Mouse (Mus musculus): Measurements from ENCODE around the gene Lpxn.

Gene Lpxn

DNA sequence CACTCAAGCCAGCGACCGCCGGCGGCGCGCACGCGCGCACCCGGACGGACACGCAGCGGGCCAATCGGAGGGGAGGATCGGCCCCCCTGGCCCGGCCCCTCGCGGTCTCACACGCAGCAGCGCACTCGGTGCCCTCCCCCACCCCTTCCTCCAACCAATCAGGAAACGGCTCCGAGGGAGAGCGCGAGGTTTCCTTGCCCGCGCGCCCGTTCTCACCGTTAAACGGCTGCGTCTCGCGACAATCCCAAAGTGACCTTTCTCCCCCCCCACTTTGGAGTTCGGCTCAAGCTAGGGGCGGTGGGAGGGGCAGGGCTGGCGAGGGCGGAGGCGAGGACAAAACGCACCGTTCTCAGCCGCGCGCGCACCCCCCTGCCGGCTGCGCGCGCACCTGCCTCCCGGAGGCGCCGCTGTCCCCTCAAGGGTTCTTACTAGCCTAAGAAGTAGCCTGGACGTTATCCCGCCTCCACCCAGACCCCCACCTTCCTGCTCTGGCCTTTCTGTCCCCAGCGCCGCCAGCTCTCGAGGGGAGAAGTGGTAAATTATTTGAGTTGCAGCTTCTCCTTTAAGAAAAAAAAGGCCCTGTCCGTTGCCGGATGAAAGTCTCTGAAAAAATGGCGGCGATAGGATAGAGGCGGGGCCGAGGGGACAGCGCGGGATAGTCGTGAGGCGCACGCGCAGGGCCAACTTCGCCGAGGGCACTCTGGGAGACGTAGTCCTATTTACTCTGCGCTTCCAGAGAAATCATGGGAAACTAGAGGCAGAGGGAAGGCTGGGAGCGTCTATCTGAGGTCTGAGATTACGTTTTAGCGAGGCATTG is at the start of gene Lpxn, which contains the start of gene Zfp91:
TSS of gene Lpxn (plus strand) at position 683 of the 817 bp plus-strand sequence.
TSS of gene Zfp91 (minus strand) at position 616 of the 817 bp plus-strand sequence.
- DNase-seq (ENCODE audit: low read depth, low spot score): peak; percentile 98
- H3K27me3 ChIP-seq (ENCODE audit: control insufficient read depth, insufficient read depth, low read length, poor library complexity, severe bottlenecking): no peaks in the 10 kb centered on the region

DNA sequence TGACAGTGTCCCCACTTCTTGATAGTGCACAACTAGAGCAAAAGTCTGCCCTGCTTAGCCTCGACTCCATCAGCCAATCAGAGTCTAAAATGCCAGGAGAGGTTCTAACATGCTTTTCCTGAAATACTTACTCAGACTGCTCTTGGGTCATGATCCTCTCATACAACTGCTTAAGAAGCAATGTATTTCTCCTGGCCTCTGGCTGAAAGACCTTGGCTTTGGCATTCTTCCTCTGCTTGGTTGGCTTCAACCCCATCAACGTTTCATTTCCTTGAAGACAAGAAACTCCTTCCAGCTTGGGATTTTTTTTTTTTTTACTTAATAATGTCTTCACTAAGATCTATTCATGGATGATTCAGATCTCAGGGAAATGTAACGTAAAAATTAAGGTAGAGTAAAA is 39.7 kb upstream of the Lpxn start:
- DNase-seq (ENCODE audit: low read depth, low spot score): no peak
- H3K36me3 ChIP-seq (ENCODE audit: control insufficient read depth, insufficient read depth, low read length, poor library complexity, severe bottlenecking): no peaks in the 10 kb centered on the region
- no peaks in the 10 kb centered on the region for H3K27me3 ChIP-seq (ENCODE audit: control insufficient read depth, insufficient read depth, low read length, poor library complexity, severe bottlenecking)

More for the DNA sequence above, at the start of gene Lpxn, which contains the start of gene Zfp91:
- H3K36me3 ChIP-seq (ENCODE audit: control insufficient read depth, insufficient read depth, low read length, poor library complexity, severe bottlenecking): no peaks in the 10 kb centered on the region

DNA sequence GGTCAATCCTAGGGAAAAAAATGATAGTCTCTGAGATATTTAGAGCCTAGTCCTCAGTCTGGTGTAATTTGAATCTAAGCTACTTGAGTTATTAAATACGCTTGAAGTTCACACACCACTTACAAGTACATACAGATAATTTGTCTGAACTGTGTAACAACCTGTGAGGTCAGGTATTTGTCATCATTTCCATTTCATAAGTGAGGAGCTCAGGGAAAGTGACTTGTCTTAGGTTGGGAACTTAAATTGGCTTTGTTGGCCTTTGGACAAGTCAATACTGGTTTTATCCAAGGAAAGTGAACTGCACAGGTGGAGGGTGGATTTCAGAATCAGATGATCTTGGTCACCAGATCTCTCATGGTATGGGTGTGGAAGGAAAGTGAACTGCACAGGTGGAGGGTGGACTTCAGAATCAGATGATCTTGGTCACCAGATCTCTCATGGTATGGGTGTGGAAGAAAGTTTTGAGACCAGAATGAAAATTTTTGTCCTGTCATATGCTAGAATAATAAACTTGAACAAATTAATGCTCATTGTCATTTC is 37.0 kb upstream of the Lpxn start:
- H3K27me3 ChIP-seq (ENCODE audit: control insufficient read depth, insufficient read depth, low read length, poor library complexity, severe bottlenecking): no peaks in the 10 kb centered on the region
- no peak for DNase-seq (ENCODE audit: low read depth, low spot score)
- H3K36me3 ChIP-seq (ENCODE audit: control insufficient read depth, insufficient read depth, low read length, poor library complexity, severe bottlenecking): 0 out of 2 replicates have a peak, but pooled peaks cover 2% of the 10 kb centered on the region

- no peak for DNase-seq (ENCODE audit: low read depth, low spot score)
These were observed 36.3 kb upstream of the Lpxn start for GRCm38 (mm10) chr19:12759656-12760055.

GRCm38 (mm10) chr19:12762212-12763130 is 33.5 kb upstream of the Lpxn start:
- Histone ChIP-seq H3K27me3 (ENCODE audit: control insufficient read depth, insufficient read depth, low read length, poor library complexity, severe bottlenecking) (no peaks in the 10 kb centered on the region), H3K36me3 (ENCODE audit: control insufficient read depth, insufficient read depth, low read length, poor library complexity, severe bottlenecking) (0 out of 2 replicates have a peak, but pooled peaks cover 5% of the 10 kb centered on the region)
- peak; percentile 38 for DNase-seq (ENCODE audit: low read depth, low spot score)

More at GRCm38 (mm10) chr19:12759656-12760055, 36.3 kb upstream of the Lpxn start:
- Histone ChIP-seq H3K27me3 (ENCODE audit: control insufficient read depth, insufficient read depth, low read length, poor library complexity, severe bottlenecking) (no peaks in the 10 kb centered on the region), H3K36me3 (ENCODE audit: control insufficient read depth, insufficient read depth, low read length, poor library complexity, severe bottlenecking) (0 out of 2 replicates have a peak, but pooled peaks cover 2% of the 10 kb centered on the region)

- H3K27me3 ChIP-seq (ENCODE audit: control insufficient read depth, insufficient read depth, low read length, poor library complexity, severe bottlenecking): no peaks in the 10 kb centered on the region
- H3K36me3 ChIP-seq (ENCODE audit: control insufficient read depth, insufficient read depth, low read length, poor library complexity, severe bottlenecking): 0 out of 2 replicates have a peak, but pooled peaks cover 7% of the 10 kb centered on the region
- no peak for DNase-seq (ENCODE audit: low read depth, low spot score)
These were observed 30.7 kb upstream of the Lpxn start, which contains the start of gene Cntf for GRCm38 (mm10) chr19:12765308-12765707. Cntf (minus strand) TSS chr19:12765632.

GRCm38 (mm10) chr19:12770888-12771287 is 25.1 kb upstream of the Lpxn start:
- Histone ChIP-seq H3K36me3 (ENCODE audit: control insufficient read depth, insufficient read depth, low read length, poor library complexity, severe bottlenecking) (peaks cover 8% of the 10 kb centered on the region), H3K27me3 (ENCODE audit: control insufficient read depth, insufficient read depth, low read length, poor library complexity, severe bottlenecking) (no peaks in the 10 kb centered on the region)
- DNase-seq (ENCODE audit: low read depth, low spot score): no peak

DNA sequence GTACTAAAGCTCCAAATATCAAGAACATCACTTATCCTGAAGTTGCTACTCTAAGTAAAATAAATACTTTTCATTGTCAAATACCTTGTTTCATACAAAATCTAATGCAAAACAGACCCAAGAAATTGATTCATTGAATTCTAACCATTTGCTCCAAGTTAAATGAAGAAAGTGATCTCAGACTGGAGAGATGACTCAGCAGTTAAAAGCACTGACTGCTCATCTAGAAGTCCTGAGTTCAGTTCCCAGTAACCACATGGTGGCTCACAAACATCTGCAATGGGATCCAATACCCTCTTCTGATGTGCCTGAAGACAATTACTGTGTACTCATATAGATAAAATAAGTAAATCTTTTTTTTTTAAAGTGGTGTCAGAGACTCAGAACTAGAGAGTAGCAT is 15.6 kb upstream of the Lpxn start:
- no peaks in the 10 kb centered on the region for H3K27me3 ChIP-seq (ENCODE audit: control insufficient read depth, insufficient read depth, low read length, poor library complexity, severe bottlenecking)

DNA sequence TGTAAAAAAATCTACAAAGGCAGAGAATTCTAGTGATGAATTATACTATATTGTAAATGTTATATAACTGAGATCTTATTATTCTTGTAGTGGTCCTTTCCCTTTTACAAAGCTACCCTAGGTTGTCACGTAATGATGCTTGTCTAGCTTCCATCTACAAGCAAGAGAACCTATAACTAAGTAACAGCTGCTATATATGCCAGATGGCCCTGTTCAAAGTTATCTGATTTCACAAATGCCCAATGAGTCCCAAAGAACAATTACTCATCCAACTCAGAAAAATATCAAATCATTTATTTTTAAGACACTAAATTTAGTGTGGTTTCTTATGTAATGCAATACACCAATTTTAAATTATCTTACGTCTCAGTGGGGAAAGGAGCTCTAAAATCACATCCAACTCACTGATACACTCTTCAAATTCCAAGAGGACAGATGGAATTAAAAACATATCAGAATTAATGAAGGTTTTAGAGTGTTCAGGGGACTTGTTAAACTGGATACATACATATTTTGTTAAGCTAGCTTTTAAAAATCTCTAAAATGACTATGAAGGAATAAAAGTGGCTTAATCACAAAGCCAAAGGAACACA is 9.1 kb upstream of the Lpxn start:
- Histone ChIP-seq H3K36me3 (ENCODE audit: control insufficient read depth, insufficient read depth, low read length, poor library complexity, severe bottlenecking) (no peaks in the 10 kb centered on the region), H3K27me3 (ENCODE audit: control insufficient read depth, insufficient read depth, low read length, poor library complexity, severe bottlenecking) (no peaks in the 10 kb centered on the region)
- no peak for DNase-seq (ENCODE audit: low read depth, low spot score)

More for the DNA sequence above, 15.6 kb upstream of the Lpxn start:
- DNase-seq (ENCODE audit: low read depth, low spot score): no peak
- 0 out of 2 replicates have a peak, but pooled peaks cover 5% of the 10 kb centered on the region for H3K36me3 ChIP-seq (ENCODE audit: control insufficient read depth, insufficient read depth, low read length, poor library complexity, severe bottlenecking)

- no peak for DNase-seq (ENCODE audit: low read depth, low spot score)
- Histone ChIP-seq H3K27me3 (ENCODE audit: control insufficient read depth, insufficient read depth, low read length, poor library complexity, severe bottlenecking) (no peaks in the 10 kb centered on the region), H3K36me3 (ENCODE audit: control insufficient read depth, insufficient read depth, low read length, poor library complexity, severe bottlenecking) (no peaks in the 10 kb centered on the region)
These were observed 8.3 kb upstream of the Lpxn start for GRCm38 (mm10) chr19:12787721-12788120.

GRCm38 (mm10) chr19:12792374-12792773 is 3.6 kb upstream of the Lpxn start:
- DNase-seq (ENCODE audit: low read depth, low spot score): peak; percentile 52
- no peaks in the 10 kb centered on the region for H3K27me3 ChIP-seq (ENCODE audit: control insufficient read depth, insufficient read depth, low read length, poor library complexity, severe bottlenecking)
- no peaks in the 10 kb centered on the region for H3K36me3 ChIP-seq (ENCODE audit: control insufficient read depth, insufficient read depth, low read length, poor library complexity, severe bottlenecking)

DNA sequence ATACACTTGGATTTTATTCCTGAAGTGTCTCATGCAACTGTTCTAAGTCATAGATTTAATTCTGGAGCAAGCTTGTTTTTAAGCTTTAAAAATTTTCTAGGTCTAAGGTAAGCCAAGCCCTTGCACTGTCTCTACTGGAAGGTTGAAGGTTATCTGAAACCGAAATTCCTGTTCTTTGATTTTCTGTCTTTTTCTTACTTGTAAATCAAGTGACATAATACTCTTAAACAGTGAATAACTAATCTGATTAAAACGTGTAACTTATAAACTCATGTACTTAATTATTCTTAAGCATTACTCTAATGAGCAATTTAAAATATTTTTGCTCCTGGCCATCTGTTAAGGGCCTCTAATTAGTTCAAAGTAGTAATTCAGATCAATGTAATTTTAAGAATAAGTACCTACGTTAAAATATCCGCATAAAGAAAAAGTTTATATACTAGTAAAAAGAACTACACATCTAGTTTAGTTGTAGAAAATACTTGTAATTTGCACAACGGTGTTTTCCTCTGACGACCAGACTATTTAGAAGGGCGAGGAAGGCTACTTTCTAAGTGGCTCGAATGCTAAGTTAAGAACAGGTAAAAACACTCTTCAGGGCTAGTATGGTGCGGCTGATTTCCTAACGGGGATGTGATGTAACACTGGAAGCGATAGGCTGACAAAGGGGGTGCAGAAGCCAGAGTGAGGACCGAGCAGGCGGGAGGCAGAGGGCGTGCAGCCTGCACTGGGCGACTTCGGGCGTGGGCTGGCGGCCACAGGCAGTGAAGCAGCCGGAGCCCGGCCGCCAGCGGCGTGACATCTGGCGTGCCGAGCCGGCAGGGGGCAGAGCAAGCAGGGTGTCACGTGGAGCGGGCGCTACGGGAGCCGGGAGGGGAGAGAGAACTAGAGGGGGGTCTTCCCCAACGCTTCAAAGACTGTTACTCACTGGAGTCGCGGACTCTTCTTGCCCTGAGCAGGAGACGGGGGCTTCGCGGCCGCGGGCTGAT is 1.6 kb upstream of the Lpxn start:
- DNase-seq (ENCODE audit: low read depth, low spot score): peak; percentile 92
- H3K36me3 ChIP-seq (ENCODE audit: control insufficient read depth, insufficient read depth, low read length, poor library complexity, severe bottlenecking): no peaks in the 10 kb centered on the region
- no peaks in the 10 kb centered on the region for H3K27me3 ChIP-seq (ENCODE audit: control insufficient read depth, insufficient read depth, low read length, poor library complexity, severe bottlenecking)

DNA sequence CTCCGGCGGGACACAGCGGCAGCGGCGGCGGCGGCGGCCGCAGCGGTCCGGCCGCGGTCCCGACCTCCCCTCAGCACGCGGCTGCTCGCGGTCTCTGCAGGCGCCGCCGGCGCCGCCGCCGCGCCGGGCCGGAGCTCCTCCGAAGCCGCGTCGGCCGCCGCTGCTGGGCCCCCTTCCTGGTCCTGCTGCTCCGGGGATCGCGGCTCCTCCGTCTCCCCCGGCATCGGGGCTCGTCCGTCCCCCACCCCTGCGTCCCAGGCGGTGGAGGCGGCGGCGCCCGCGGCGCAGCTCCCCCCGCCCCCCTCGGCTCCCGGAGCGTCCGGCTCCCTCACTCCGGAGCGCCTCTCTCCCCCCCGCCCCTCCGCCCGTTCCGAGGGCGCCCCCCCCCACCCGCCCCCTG is 883 bp upstream of the Lpxn start:
- no peak for DNase-seq (ENCODE audit: low read depth, low spot score)
- Histone ChIP-seq H3K36me3 (ENCODE audit: control insufficient read depth, insufficient read depth, low read length, poor library complexity, severe bottlenecking) (no peaks in the 10 kb centered on the region), H3K27me3 (ENCODE audit: control insufficient read depth, insufficient read depth, low read length, poor library complexity, severe bottlenecking) (no peaks in the 10 kb centered on the region)

Data from splenic B cell, adult 2 months (primary cell).